Mouse (Mus musculus) embryonic facial prominence, embryonic 14.5 days (tissue): ENCODE data around the gene Hint2. TPM values are rescaled to one million over a fixed set of nuclear protein-coding genes. Genes with fewer than 3 reads are reported as not detected.

Source experiments
- ATAC-seq: fragments of 200-750 bp; cut with Nextera tagmentation; 2 replicates; pipeline ENCODE4 v1.8.0; 2017; ENCODE audit warnings: low read depth, moderate number of reproducible peaks, moderate TSS enrichment
- DNase-seq: peaks from one replicate; pipeline ENCODE4 v3.0.0-alpha.2; 2015; ENCODE audit warnings: low spot score
- H3K27ac ChIP-seq: fragments of 300-500 bp; sonication (generic); replicated peaks from 2 replicates; pipeline ENCODE4 v1.5.1; 2014; ENCODE audit warnings: low read depth, mild to moderate bottlenecking, low read length, moderate library complexity
- H3K27me3 ChIP-seq: fragments of 300-500 bp; sonication (generic); replicated peaks from 2 replicates; pipeline ENCODE4 v1.6.1; 2014; ENCODE audit warnings: low read length; ENCODE audit not compliant: control insufficient read depth, insufficient read depth
- H3K36me3 ChIP-seq: fragments of 300-500 bp; sonication (generic); 2 replicates; pipeline ENCODE4 v1.6.1; 2014; ENCODE audit warnings: low read length, mixed read lengths; ENCODE audit not compliant: control insufficient read depth, insufficient read depth
- H3K4me1 ChIP-seq: fragments of 300-500 bp; sonication (generic); 2 replicates; pipeline ENCODE4 v1.6.1; 2014; ENCODE audit warnings: antibody characterized with exemption, low read length; ENCODE audit not compliant: control insufficient read depth, insufficient read depth
- H3K4me2 ChIP-seq: fragments of 300-500 bp; sonication (generic); 2 replicates; pipeline ENCODE4 v1.6.1; 2014; ENCODE audit warnings: low read depth, mild to moderate bottlenecking, low read length, moderate library complexity, mixed read lengths
- H3K4me3 ChIP-seq: fragments of 300-500 bp; sonication (generic); 2 replicates; pipeline ENCODE4 v1.5.1; 2014; ENCODE audit warnings: low read depth, mild to moderate bottlenecking, low read length
- H3K9ac ChIP-seq: fragments of 300-500 bp; sonication (generic); 2 replicates; pipeline ENCODE4 v1.6.1; 2014; ENCODE audit warnings: low read depth, mild to moderate bottlenecking, low read length, moderate library complexity, mixed read lengths
- H3K9me3 ChIP-seq: fragments of 300-500 bp; sonication (generic); 2 replicates; pipeline ENCODE4 v1.6.1; 2016; ENCODE audit warnings: low read length; ENCODE audit not compliant: control insufficient read depth
- WGBS: fragments of 180-500 bp; shearing (Covaris S2); extraction: QIAGEN DNeasy Blood & Tissue Kit; methylation state at CpG from one replicate; pipeline ENCODE4 v1.1.7; 2014; 5-methylcytosine and 5-hydroxymethylcytosine counted together
- polyA plus RNA-seq: library from polyadenylated mRNA; unstranded; fragments of >200 nt; fragmentation: Nextera tagmentation; extraction: Ambion mirVana; gene quantifications from 2 replicates; pipeline ENCODE4 v1.2.1, GENCODE M21; 2014

Gene Hint2
- polyA plus RNA-seq, 1 experiment from 2014 or later = 86.2 TPM

DNA sequence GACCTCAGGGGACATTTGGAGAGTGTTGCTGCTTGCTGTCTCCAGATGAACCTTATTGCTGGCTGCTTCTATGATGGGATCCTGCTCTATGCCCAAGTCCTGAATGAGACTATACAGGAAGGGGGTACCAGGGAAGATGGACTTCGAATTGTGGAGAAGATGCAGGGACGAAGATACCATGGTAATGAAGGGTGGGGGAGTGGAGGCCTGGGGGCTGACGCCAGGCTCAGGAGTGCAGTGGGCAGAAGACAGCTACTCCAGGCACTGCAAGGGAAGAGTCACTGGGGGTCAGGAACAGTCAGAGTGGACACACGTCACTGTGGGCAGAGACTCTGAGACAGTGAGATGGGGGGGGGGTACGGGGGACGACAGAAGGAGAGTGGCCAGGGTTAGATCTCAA is 15.8 kb downstream of the Hint2 start:
- DNase-seq (no peak), ATAC-seq (no peak)
- 78% methylated on average over 6 of the region's 6 CpGs for WGBS
- Histone ChIP-seq H3K27ac (no peak overlapping the region), H3K4me2 (no peak overlapping the region), H3K4me1 (no peaks in the 10 kb centered on the region), H3K4me3 (no peak overlapping the region), H3K9ac (no peak overlapping the region), H3K9me3 (no peaks in the 10 kb centered on the region), H3K36me3 (peaks cover 22% of the 10 kb centered on the region; the same call in 1 of the 2 replicates), H3K27me3 (no peaks in the 10 kb centered on the region)

DNA sequence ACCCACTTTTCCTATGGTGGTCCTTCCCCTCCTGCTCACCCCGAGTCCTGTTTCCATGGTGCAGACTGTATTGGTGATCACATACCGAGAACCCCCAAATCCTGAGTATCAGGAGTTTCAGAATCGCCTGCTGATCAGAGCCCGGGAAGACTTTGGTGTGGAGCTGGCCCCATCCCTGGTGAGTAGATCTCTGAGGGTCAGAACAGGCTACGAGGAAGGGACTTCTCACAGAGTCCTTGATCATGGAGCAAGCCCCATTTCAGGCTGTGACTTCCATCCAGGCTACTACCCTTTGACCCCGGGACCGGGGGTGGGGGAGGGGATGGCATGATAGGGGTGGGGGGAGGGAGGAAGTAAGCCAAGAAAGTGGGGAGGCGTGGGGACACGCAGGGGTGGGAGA is 16.2 kb downstream of the Hint2 start:
- H3K27me3 ChIP-seq = no peaks in the 10 kb centered on the region
- no peak overlapping the region for H3K4me2 ChIP-seq
- H3K4me1 ChIP-seq = no peaks in the 10 kb centered on the region
- DNase-seq = no peak
- no peak overlapping the region for H3K27ac ChIP-seq
- peaks cover 22% of the 10 kb centered on the region; the same call in 1 of the 2 replicates for H3K36me3 ChIP-seq
- H3K9me3 ChIP-seq = no peaks in the 10 kb centered on the region
- WGBS = 68% methylated on average over 9 of the region's 9 CpGs
- no peak for ATAC-seq
- no peak overlapping the region for H3K9ac ChIP-seq
- no peak overlapping the region for H3K4me3 ChIP-seq

- no peak for DNase-seq
- Histone ChIP-seq H3K27ac (no peak overlapping the region), H3K4me1 (peaks cover 22% of the 10 kb centered on the region), H3K36me3 (no peaks in the 10 kb centered on the region), H3K4me3 (no peak overlapping the region), H3K9ac (no peak overlapping the region), H3K27me3 (no peaks in the 10 kb centered on the region), H3K4me2 (no peak overlapping the region), H3K9me3 (no peaks in the 10 kb centered on the region)
- ATAC-seq = no peak
- 77% methylated on average over 6 of the region's 6 CpGs for WGBS
Observed at GRCm38 (mm10) chr4:43636751-43637150, 19.5 kb downstream of the Hint2 start.

DNA sequence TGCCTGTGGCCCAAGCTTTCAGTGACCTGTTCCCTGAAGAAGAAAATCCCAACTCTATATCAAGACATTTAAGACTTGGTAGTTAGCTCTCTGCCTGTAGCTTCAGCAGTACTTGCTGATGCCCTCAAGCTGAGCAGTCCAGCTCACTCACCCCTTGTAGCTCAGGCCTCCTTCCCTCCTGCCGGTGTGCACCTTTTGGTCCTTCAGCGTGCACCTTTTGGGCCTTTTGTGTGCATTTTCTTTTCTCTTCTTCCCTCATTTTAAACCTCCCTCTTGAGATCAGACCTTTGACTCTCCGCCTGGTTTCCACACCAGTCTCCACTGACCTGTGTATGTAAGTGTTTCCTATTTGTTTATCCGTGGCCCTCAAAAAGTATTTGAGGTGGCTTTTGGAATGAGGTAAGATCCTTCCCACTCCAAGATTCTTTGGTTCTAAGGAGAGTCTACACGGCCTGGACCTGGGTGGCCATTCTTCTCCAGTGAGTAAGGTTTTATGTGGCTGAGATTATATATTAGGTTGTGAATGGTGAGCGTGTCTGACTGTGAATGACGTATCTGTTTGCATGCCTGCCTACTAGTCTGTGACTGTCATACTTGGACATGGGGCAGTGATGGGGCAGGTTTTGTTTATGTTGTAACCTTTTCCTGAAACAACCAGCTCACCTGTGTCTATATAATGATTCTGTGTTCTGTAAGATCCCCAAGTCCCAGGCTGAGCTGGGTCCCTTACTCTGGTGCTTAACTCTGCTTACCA is 21.5 kb downstream of the Hint2 start:
- Histone ChIP-seq H3K9ac (no peak overlapping the region), H3K4me1 (peaks cover 31% of the 10 kb centered on the region), H3K27ac (no peak overlapping the region), H3K27me3 (no peaks in the 10 kb centered on the region), H3K9me3 (no peaks in the 10 kb centered on the region), H3K4me3 (no peak overlapping the region), H3K36me3 (no peaks in the 10 kb centered on the region), H3K4me2 (no peak overlapping the region)
- no peak for DNase-seq
- WGBS = 85% methylated on average over 7 of the region's 7 CpGs
- ATAC-seq = no peak

- no peak for DNase-seq
- Histone ChIP-seq H3K4me1 (peaks cover 31% of the 10 kb centered on the region), H3K27ac (no peak overlapping the region), H3K4me3 (no peak overlapping the region), H3K4me2 (peak overlapping the region; percentile 89), H3K27me3 (no peaks in the 10 kb centered on the region), H3K9me3 (no peaks in the 10 kb centered on the region), H3K9ac (no peak overlapping the region), H3K36me3 (no peaks in the 10 kb centered on the region)
- no peak for ATAC-seq
- 98% methylated on average over 2 of the region's 2 CpGs for WGBS
Observed at GRCm38 (mm10) chr4:43633736-43634135, 22.5 kb downstream of the Hint2 start.

DNA sequence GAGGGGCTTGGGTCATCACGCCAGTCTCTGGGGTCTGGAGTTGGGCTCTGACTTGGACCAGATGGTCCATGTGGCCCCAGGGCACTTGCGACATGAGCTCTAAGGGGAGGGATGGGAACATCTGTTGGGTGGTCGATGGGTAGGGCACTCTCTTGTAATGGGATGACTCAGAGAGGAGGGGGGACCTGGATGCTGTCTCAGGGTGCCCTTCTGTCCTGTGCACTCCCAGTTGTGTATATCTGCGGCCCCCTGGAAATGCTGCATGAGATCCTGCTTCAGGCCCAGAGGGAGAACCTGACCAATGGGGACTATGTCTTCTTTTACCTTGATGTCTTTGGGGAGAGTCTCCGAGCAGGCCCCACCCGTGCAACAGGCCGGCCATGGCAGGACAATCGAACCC is 23.0 kb downstream of the Hint2 start:
- Histone ChIP-seq H3K27me3 (no peaks in the 10 kb centered on the region), H3K36me3 (no peaks in the 10 kb centered on the region), H3K4me3 (no peak overlapping the region), H3K27ac (no peak overlapping the region), H3K4me1 (peaks cover 31% of the 10 kb centered on the region), H3K9ac (no peak overlapping the region), H3K4me2 (peak overlapping the region; percentile 89), H3K9me3 (no peaks in the 10 kb centered on the region)
- 78% methylated on average over 7 of the region's 8 CpGs for WGBS
- no peak for DNase-seq
- no peak for ATAC-seq

DNA sequence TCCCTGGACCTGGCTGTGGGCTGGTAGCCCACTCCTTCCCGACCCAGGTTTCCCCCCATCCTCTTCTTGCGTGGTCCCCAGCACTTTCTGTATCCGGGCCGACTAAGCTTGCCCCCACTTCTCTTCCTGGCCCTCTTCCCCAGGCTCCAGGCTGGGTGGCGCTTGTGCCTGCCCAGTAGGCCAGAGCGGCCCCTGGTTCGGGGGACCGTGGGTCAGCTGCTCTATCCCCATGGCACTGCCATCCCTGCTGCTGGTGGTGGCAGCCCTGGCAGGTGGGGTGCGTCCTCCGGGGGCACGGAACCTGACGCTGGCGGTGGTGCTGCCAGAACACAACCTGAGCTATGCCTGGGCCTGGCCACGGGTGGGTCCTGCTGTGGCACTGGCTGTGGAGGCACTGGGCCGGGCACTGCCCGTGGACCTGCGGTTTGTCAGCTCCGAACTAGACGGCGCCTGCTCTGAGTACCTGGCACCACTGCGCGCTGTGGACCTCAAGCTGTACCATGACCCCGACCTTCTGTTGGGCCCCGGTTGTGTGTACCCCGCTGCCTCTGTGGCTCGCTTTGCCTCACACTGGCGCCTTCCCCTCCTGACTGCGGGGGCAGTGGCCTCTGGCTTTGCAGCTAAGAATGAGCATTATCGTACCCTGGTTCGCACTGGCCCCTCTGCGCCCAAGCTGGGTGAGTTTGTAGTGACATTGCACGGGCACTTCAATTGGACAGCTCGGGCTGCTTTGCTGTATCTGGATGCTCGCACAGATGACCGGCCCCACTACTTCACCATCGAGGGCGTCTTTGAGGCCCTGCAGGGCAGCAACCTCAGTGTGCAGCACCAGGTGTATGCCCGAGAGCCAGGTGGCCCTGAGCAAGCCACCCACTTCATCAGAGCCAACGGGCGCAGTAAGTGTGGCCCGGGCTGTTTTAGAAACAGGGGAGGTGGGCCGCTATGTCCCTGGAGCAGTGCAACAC is 24.0 kb downstream of the Hint2 start:
- Histone ChIP-seq H3K27ac (peak overlapping the region; percentile 87), H3K4me3 (peak overlapping the region; percentile 73), H3K4me2 (peak overlapping the region; percentile 89), H3K4me1 (peaks cover 31% of the 10 kb centered on the region), H3K9ac (peak overlapping the region; percentile 95), H3K27me3 (no peaks in the 10 kb centered on the region), H3K36me3 (no peaks in the 10 kb centered on the region), H3K9me3 (no peaks in the 10 kb centered on the region)
- WGBS = 42% methylated on average over 41 of the region's 42 CpGs
- DNase-seq (no peak), ATAC-seq (no peak)

- Histone ChIP-seq H3K36me3 (no peaks in the 10 kb centered on the region), H3K27me3 (no peaks in the 10 kb centered on the region), H3K9me3 (peaks cover 3% of the 10 kb centered on the region; the same call in 1 of the 2 replicates), H3K4me1 (peaks cover 31% of the 10 kb centered on the region), H3K27ac (peak within 1 kb of the TSS; percentile 87), H3K4me3 (peak within 1 kb of the TSS; percentile 73), H3K4me2 (peak within 1 kb of the TSS; percentile 89), H3K9ac (peak within 1 kb of the TSS; percentile 95)
- ATAC-seq (peak; percentile 54), DNase-seq (peak; percentile 44)
- WGBS = 4% methylated on average over 12 of the region's 70 CpGs
Observed at GRCm38 (mm10) chr4:43631046-43631955, 25.0 kb downstream of the Hint2 start, which contains the start of gene Npr2. TSS of gene Npr2 (plus strand) at chr4:43631935.
